Mouse (Mus musculus): Measurements from ENCODE around the gene Gm5767. TPM values are rescaled to one million over a fixed set of nuclear protein-coding genes. Genes with fewer than 3 reads are reported as not detected.
A peak's percentile ranks its signal among the peaks of the same experiment; 100 is the strongest.

Gene Gm5767
- total RNA-seq (2021) (not detected), polyA plus RNA-seq (2012; rRNA removed) (0.25 and 0.29 TPM in 2 replicates)
- long read RNA-seq: 0 reads

GRCm38 (mm10) chr16:8680470-8680869 is at the start of gene Gm5767:
Gene Gm5767, plus strand, starts transcription at chr16:8680770.
- no peak for DNase-seq

GRCm38 (mm10) chr16:8631428-8631827 is 49.1 kb upstream of the Gm5767 start:
- no peak for DNase-seq

GRCm38 (mm10) chr16:8636867-8637216 is 43.7 kb upstream of the Gm5767 start:
- DNase-seq: no peak

DNA sequence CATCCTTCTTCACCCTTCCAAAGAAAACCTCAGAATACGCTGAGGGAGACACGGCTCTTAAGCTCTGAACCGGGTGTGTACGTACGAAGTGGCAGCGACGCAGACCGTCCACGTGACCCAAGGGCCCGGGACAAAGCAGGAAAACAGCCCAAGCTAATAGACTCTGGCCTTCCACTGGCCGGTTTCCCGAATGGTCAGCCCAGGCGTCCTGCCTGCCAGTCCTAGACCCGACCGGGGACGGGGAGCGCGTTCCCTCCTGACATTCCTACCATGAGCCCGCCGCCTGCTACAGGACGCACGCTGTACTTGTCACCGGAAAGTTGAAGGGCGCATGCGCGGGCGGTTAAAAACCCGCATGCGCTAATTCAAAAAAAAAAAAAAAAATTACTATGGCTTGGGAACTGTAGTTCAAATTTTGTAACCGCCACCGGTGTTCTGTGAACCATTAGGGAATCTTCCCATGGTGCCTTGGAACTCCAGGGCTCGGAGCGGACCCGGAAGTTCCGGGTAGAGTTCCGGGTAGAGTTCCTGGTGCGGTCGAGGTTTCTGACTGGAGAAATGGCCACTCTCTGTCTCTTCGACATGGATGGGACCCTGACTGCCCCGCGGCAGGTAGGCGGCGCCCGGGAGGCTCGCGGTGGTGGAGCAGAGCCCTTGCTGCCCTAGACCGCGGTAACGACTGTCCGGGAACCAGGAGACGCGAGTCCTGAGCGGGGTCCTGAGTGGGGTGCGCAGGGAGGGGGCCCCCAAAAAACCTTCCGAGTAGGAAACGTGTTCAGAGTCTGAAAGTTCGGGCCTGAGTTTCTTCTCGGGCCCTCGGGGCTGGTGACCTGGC is 43.1 kb upstream of the Gm5767 start, which contains the start of the genes Pmm2 and Tmem186:
TSS of gene Pmm2 (plus strand) at position 458 of the 835 bp plus-strand sequence.
TSS of gene Tmem186 (minus strand) at position 496 of the 835 bp plus-strand sequence.
- DNase-seq: peak; percentile 90

GRCm38 (mm10) chr16:8638131-8638530 is 42.4 kb upstream of the Gm5767 start:
- no peak for DNase-seq

DNA sequence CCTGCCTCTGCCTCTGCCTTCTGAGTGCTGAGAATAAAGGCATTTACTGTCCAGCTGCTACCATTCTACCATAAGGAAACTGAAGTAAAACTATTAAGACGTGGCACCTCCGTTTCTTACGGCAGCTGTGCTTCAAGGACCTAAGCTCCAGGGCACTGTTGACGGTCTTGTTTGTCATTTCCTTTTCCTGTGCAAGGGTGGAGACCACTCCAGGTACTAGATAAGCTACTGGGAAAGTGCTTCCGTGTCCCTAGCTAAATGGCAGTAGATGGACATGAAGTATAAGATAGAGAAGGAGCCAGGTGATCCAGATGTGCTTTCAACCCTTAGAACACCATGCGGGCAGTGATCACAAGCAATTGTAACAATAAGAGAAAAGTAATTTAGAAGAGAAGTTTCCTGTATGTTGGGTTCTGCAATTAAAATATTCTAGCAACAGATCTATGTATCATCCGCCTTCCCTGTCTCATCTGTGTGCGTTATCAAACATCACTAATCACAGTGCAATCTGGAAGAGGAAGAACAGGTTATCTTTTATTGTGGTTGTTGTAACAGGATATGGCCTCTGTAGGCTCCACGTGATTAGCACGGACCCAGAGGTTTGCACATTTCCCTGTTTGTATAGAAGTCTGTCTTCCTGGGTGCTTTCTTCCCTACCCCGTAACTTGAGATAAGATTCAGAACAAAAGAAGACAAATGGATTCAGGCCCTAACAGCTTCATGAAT is 40.9 kb upstream of the Gm5767 start:
- DNase-seq: no peak

GRCm38 (mm10) chr16:8643855-8644254 is 36.7 kb upstream of the Gm5767 start:
- DNase-seq: peak; percentile 41

DNA sequence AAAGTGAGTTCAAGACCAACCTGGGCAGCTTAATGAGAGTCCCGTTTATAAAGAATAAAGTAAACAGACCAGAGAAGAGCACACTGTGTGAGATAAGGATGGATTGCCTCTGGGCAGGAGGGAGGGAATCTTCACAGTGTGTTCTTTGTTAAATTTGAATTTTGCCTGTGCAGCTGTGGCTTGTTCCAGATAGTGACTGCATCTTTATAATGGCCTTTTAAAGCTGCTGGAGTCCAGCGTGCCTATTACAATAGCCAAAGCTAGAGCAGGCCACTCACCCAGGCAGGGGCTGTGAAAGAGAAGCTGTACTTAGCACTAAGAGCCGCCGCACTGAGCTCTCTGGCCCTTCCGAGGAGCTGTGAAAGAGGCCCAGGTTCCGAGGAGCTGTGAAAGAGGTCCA is 35.0 kb upstream of the Gm5767 start:
- DNase-seq: no peak

GRCm38 (mm10) chr16:8650007-8650406 is 30.6 kb upstream of the Gm5767 start:
- DNase-seq: no peak

GRCm38 (mm10) chr16:8655108-8655507 is 25.5 kb upstream of the Gm5767 start:
- DNase-seq: no peak

GRCm38 (mm10) chr16:8655599-8655998 is 25.0 kb upstream of the Gm5767 start:
- no peak for DNase-seq

DNA sequence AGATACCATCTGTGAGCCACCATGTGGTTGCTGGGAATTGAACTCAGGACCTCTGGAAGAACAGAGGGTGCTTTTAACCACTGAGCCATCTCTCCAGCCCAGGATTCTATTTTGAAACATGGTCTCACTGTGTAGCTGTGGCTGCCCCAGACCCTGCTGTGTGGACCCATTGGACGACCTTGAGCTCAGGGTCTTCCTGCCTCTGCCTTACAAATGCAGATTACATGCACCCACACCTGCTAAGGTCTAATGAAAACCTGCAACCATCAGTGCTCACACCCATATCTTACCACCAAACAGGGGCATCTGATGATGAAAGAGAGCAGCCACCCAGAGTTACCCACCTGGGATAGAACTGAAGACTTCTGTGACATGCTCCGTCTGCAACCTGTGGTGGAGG is 24.3 kb upstream of the Gm5767 start:
- no peak for DNase-seq

- DNase-seq: no peak
Measured at GRCm38 (mm10) chr16:8658349-8658748, 22.2 kb upstream of the Gm5767 start.

- peak; percentile 64 for DNase-seq
Measured at GRCm38 (mm10) chr16:8658764-8659163, 21.8 kb upstream of the Gm5767 start.

DNA sequence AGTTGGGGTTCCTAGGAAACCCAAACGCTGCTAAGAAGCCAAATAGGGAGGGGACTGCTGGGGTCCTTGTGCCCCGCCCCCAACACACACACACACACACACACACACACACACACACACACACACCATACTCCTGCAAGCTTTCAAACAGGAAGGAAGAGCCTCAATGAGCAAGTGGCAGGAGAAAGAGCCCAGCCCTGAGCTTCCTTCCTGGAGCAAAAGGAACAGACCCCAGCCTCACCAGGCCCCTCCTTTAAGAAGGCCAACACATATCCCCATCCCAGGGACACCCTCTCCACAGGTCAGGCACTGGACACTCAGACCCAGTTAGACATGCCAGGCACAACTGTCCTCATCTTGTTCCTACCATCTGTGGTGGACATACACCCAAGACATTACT is 17.5 kb upstream of the Gm5767 start:
- no peak for DNase-seq

DNA sequence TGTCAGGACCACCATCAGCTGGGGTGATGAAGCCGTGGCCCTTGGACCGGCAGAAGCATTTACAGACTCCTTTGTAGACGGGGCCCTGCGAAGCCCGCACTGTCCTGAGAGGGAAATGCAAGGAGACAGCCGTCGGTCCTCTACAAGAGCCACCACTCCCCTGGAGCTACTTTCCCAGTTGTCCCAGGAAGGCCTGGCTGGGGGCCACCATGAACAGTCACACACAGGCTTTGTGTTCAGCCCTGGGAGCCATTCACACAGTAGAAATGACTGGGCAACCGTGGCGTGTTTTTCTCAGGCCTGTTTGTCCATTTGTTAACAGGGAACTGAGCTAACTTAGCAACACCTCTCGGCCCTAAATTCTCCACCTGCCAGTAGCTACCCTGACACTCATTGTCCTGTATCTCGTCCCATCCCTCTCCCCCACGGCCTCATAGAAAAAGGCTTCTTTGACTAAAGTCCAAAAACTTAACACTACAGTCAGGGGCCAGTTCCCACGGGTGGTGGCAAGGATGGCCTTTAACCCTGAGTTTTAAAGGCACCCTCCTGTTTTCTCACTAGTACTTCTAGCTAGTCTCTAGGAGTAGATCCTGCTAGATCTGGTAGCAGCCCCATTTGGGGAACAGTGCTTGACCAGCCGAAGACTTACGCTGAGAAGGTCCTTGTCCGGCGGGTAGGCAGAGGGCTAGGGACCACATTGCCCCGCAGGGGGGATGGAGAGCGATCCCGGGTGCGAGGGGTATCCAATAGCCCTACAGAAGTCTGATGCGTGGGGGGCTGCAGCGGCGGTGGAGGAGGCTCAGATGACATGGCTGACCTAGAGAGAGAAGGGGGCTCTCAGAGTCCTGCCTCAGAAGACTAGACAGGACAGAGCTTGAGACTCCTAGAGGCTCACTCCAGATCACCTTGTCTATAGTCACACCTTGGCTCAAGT is 16.7 kb upstream of the Gm5767 start:
- no peak for DNase-seq

DNA sequence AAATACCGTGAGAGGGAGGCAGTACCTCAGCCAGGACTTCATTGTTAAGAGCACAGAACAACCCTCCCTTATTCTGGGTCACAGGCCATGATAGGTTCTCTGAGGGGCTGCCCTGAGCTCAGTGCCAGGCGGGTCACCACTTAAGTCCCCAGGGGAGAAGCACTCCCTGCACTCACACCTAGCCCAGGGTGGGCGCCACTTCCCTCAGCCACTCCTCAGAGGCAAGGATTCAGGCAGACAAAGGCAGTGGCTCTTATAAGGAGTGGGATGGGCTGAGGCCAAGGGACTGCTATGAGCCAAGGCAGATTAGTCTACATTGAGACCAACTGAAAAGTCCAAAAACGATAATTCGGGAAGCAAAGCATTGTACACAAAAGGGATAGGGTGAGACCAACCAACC is 15.2 kb upstream of the Gm5767 start:
- no peak for DNase-seq

DNA sequence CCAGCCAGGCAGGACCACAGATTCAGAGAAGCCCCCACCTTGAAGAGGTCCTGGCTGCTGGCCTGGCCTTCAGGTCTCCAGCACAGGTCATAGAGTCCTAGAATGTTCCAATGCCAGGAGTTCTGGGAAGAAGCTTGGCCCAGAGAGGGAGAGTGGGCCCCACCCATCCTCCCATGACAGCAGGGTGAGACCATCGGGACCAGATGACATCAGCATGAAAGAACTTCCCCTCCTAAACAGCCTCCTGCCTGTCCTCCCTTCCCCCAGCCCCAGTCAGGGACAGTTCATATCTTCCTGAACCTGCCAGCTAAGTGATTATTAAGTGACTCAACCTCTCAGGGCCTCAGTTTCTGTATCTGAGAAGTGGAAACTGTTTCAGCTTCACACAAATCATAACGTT is 14.1 kb upstream of the Gm5767 start:
- DNase-seq: peak; percentile 85

GRCm38 (mm10) chr16:8667261-8667660 is 13.3 kb upstream of the Gm5767 start:
- DNase-seq: peak; percentile 50

GRCm38 (mm10) chr16:8667814-8668213 is 12.8 kb upstream of the Gm5767 start:
- peak; percentile 40 for DNase-seq

DNA sequence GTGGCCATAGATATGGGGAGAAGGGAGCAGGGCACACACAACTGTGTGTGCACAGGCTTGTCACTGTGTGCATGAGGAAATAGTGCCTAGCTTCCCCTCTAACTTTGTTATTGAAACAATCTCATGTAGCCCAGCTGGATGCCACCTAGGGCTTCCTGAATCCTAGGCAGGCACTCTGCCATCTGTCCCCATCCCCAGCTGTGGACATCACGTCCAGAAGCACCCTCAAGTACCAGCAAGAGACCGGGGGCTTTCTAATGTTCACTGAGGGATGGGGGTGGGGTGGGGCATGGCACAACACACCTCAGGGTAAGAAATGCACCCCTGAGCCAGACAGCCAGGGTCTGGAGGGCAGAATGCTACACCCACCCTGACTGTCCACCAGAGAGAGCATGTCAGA is 12.2 kb upstream of the Gm5767 start:
- no peak for DNase-seq

DNA sequence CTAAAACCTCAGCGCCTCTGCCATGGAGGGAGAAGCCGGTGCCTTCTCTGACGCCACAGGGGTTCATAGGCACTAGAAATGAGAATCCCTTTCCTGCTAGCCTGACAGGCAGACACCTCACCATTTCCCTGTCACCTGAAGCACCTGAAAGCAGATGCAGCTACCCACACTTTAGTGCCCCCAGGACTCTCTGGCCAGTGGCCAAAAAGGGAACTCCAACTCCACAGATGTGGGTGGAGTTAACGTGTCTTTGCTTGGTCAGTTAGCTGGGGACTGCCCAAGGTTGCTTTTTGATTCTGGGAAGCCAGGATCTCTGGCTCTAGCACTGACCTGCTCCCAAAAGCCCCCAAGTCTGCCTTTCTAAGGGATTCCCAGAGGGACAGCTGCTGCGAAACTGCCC is 11.1 kb upstream of the Gm5767 start:
- peak; percentile 47 for DNase-seq

Measured in adrenal gland, adult 2 months (tissue).